Mouse (Mus musculus) layer of hippocampus, adult 11-12 months (tissue): ENCODE measurements around the gene Aspdh.

ENCODE experiments used
- DNase-seq: peaks from one replicate; pipeline ENCODE4 v3.0.0; 2022; ENCODE audit warnings: low spot score

The Aspdh gene

GRCm38 (mm10) chr7:44497361-44498055, 32.3 kb downstream of the Aspdh start:
- no peak for DNase-seq

- DNase-seq: no peak
Measured at GRCm38 (mm10) chr7:44498922-44499321, 33.7 kb downstream of the Aspdh start.

- no peak for DNase-seq
Measured at GRCm38 (mm10) chr7:44500046-44500445, 34.9 kb downstream of the Aspdh start.

- peak; percentile 77 for DNase-seq
Measured at GRCm38 (mm10) chr7:44501563-44502115, 36.4 kb downstream of the Aspdh start.

GRCm38 (mm10) chr7:44507491-44507890, 42.3 kb downstream of the Aspdh start:
- no peak for DNase-seq
